Mouse (Mus musculus) neural tube, embryonic 10.5 days (tissue): ENCODE results near the gene Ccs.

Source experiments
- DNase-seq: peaks from one replicate; pipeline ENCODE4 v3.0.0-alpha.2; 2017; ENCODE audit warnings: low spot score; ENCODE audit errors: extremely low spot score

The Ccs gene

GRCm38 (mm10) chr19:4782891-4783290, 56.2 kb downstream of the Ccs start:
- no peak for DNase-seq
